Mouse (Mus musculus): ENCODE results near the gene BC049715.

DNA sequence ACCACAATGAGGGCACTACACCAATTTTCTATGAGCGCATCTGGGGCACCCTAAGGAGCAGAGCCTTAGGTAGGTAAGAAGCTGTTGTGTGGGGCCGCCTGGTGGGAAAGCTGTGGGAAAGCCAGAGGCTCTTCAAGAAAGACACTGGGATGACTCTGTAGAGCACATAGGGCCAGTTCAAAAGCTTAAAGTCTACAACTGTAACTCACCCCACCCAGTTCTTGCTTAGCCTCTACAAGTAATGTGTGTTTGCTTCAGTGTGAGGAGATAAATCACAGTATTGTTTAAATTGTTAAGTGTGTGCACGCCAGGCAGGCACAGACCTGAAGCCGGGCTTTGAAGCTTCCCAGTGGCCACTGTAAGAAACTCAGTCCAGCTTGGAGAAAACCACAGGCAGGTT is 38.7 kb downstream of the BC049715 start:
- TF ChIP-seq EP300 (IDR thresholded peaks at IDR 0.05; ENCODE audit: low read depth in 1 of 2, low read length in 2 of 2) (no peak), CTCF (IDR thresholded peaks at IDR 0.05 in 2 of 3, conservative IDR thresholded peaks at IDR 0.05 in 1 of 3; ENCODE audit: control insufficient read depth in 1 of 3, insufficient read depth in 1 of 3, low read depth in 2 of 3, low read length in 3 of 3, poor library complexity in 1 of 3, severe bottlenecking in 1 of 3) (no peak), SMC3 (IDR thresholded peaks at IDR 0.05; ENCODE audit: low read depth, low read length) (no peak), MAX (IDR thresholded peaks at IDR 0.05; ENCODE audit: low read length) (no peak), CHD2 (IDR thresholded peaks at IDR 0.05; ENCODE audit: low read length) (no peak), POLR2AphosphoS5 (IDR thresholded peaks at IDR 0.05; ENCODE audit: borderline replicate concordance, low read depth, low read length) (no peak), GABPA (IDR thresholded peaks at IDR 0.05; ENCODE audit: low read depth, low read length) (no peak), RAD21 (IDR thresholded peaks at IDR 0.05; ENCODE audit: low read depth, low read length) (no peak), POLR2A (IDR thresholded peaks at IDR 0.05; ENCODE audit: control insufficient read depth in 1 of 2, insufficient read depth in 1 of 2, low read depth in 1 of 2, low read length in 2 of 2, poor library complexity in 1 of 2) (no peak), MAZ (IDR thresholded peaks at IDR 0.05; ENCODE audit: low read depth, low read length) (no peak)
